Mouse (Mus musculus) embryo, embryonic 9.5 days (tissue): ENCODE data around the gene Recql5.
"Not testable (repeated sequence)": the region's sequence is repeated elsewhere in the genome, so short reads cannot be mapped to it uniquely, and the experiment has no call there.

Experiments used
- DNase-seq: peaks from one replicate; pipeline ENCODE4 v3.0.0-alpha.2; 2017; ENCODE audit errors: extremely low spot score

Gene Recql5

DNA sequence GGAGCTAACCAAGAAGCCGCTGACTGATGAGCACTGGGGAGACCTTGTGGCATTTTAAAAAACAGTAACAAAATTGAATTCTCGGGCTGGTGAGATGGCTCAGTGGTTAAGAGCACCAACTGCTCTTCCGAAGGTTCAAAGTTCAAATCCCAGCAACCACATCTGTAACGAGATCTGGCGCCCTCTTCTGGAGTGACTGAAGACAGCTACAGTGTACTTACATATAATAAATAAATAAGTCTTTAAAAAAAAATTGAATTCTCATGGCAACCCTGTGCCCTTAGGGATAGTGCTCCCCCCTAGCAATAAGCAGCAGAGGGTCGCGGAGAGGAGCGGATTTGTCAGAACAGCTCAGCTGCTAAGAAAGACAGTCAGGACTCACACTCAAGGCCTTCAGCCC, 69.4 kb downstream of the Recql5 start:
- DNase-seq, result no peak

DNA sequence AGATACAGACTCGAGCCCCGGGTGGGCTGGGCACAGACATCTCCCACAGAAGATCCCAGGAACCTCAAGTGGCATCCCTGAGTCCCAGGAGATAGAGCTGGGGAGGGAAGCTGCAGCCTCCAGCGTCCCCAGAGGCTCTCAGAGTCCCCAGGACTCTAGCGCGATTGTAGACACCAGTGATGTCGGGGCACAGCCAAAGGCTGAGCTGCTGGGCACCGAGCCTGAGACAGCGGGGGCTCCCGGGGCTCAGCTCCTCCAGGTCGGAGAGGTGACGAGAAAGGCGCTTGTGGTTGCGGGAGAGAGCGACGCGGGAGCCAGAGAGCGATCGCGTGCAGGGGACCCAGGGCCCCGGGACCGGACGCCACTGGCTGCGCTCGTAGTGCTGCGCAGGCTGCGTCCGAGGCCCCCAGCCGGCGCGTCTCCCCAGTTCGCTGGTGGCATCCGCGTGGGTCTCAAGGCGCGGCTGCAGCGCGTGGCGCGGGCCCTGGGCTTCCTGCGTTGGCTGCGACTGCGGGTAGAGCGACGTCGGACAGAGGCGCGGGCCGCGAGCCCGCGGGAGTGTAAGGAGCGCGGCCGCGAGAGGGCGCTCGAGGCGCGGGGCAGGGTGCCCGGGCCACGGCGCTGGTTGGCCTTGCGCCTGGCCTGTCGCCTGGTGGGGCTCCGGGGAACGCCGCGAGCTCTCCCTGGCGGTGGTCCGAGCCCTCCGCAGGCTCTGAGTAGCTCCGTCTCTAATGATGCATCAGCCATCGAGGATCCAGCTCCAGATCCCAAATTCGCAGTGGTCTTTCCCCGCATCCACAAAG, 73.9 kb downstream of the Recql5 start:
- peak; percentile 88 for DNase-seq

DNA sequence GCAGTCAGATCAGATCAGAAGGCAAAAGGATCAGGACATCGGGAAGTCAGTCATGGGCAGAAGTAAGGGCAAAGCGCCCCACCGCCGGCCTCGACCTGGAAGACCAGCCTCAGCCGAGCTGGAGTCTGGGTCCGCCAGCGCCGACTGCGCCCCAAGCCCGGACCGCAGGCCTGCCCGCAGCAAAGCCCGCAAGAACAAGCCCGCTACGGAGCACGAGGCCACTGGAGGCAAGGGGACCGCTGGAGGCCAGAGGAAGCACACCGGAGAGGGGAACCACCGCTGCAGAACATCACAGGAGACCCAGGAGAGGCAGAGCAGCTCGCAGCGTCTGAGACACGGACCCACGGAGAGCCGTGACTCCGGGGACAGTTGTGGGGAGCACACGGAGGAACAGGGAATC, 74.9 kb downstream of the Recql5 start, which contains the start of gene Myo15b:
Gene Myo15b (plus strand): TSS at position 53 of the 400 bp plus-strand sequence.
- peak; percentile 36 for DNase-seq

DNA sequence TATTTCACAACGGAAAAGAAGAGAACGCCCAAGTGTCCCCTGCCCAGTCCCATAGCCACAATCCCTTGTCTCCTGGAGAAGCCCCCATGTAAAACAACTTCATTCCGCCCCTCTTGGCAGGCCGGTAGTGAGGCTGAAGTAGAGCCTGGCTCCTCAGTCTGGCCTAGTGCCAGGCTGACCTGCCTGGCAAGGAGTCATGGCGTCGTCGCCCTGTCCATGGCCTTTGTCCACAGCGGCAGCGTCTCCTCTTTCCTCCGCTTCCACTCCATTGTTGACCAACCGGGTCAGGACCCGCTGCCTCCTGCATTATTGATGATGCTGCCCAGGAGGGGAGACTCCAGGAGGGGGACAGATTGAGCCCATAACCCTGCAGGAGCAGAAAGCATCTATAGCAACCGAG, 75.3 kb downstream of the Recql5 start:
- DNase-seq, result no peak

DNA sequence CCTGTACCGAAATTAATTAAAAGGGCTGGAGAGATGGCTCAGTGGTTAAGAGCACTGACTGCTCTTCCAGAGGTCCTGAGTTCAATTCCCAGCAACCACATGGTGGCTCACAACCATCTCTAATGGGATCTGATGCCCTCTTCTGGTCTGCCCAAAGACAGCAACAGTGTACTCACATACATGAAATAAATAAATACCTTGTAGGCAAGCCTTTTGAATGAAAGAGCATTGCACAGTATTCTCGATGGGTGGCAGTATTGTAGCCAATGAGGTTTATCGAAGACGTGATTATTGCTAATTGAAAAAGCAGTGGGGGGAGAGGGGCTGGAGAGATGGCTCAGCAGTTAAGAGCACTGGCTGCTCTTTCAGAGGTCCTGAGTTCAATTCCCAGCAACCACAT, 76.1 kb downstream of the Recql5 start:
- DNase-seq, result not testable (repeated sequence)

DNA sequence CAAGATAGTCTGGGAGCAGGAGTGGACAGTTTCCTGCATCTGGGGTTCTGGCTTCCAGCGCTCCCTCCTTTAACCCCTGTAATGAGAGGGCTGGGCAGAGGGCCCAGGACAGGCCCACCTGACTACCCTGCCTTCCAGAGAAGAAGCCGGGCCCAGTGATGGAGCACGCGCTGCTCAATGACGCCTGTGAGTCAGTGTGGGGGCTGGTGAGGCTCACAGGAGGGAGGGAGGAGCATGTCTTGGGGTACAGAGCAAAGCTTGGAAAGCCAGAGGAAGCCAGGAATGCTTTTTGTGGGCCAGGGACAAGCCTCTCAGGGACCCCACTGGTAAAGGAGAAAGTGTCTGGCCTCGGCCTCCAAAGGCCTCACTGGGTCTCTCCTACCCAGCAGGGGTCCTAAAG, 78.6 kb downstream of the Recql5 start:
- DNase-seq, result no peak

DNA sequence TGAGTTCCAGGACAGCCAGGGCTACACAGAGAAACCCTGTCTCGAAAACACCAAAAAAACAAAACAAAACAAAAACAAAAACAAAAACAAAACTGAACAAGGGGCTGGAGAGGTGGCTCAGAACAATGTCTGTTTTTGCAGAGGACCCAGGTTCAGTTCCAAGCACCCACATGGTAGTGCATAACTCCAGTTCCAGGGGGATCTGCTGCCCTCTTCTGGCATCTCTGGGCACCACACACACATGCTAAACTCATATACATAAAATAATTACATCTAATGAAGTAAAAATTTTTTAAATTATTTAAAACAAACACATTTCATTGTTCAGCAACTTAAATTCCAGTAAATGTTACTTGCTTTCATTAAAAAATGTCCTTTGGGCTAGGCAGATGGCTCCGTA, 87.5 kb downstream of the Recql5 start:
- DNase-seq, result no peak

DNA sequence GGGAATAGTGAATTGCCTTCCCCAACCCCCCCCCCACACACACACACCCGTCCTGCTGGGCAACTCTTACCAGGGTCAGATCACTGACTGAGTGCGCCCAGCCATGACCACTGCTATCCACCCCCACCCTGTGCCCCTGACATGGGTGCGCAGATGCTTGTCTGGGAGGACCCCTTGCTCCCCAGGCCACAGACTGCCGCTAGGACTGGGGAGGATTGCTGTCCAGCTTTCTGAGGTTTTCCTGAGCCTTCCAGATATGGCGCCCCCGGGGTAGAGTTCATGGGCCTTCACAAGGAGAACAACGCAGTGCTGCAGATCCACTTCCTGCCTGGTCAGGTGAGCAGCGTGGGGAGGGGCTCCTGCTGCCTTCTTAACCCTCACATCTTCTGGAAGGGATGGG, 89.0 kb downstream of the Recql5 start:
- no peak for DNase-seq

DNA sequence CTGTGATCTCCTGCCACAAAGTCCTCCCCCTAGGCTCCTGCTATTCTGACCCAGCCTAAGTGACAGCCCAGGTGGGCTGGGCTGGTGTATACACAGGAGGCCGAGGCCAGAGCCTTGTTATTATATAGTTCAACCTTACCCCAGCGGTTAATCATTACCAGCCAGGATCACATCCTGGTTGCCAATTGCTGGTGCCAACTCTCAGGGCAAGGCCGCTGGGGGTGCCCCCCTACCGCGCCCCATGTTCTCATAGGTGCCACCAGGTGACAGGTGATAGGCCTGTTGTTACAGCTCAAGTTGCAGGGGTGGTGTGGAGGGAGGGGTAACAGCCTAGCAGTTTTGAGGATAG, 89.4 kb downstream of the Recql5 start:
- DNase-seq, result no peak

DNA sequence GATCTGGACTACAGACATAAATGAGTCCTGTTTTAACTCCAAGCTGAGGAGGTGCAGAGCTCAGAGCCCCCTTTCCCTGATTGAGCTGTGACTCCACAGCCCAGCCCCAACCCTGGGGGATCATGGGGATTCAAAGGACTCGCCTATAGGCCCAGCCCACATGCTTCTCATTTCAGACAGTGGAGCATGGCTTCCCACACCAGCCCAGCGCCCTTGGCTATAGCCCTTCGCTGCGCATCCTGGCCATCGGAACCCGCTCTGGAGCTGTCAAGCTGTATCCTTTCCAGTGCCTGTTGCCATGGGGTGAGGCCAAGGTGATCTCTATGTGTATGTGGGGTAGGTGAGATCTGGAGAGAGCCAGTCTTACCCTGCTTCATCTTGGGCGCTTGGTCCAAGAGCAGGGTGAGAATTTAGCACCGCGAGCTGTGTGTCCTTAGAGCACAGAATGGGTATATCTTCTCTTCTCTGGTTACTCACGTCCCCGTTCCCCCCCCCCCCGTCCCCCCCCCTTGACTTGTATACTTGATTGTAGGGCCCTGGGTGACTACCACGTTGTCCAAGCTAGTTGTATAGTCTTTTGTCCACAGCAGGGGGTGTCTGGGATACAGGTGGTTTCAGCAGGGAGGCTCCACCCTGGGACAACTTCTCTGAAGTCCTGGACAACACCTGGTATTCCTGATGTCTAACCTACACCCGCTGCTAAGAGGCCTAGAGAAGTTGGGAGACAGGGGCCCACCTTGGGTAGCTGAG, 90.0 kb downstream of the Recql5 start:
- no peak for DNase-seq
